Mouse (Mus musculus): ENCODE measurements at regions not wholly inside any gene's neighbourhood (a gene's known extent, or its start where the extent isn't known, plus 50 kb on each side); places are given as distances from the start of the nearest gene placed in this dataset.

GRCm38 (mm10) chr8:31314692-31315358 is 2113.7 kb upstream of the 5930422O12Rik start:
- no peak overlapping the region for H3K4me3 ChIP-seq (ENCODE audit: insufficient read depth, low read length)
- no peaks in the 10 kb centered on the region for H3K4me1 ChIP-seq (ENCODE audit: control insufficient read depth, insufficient read depth, low read length)
- TF ChIP-seq POLR2A (IDR thresholded peaks at IDR 0.05; ENCODE audit: extremely low read depth, insufficient read depth, low read length), result no peak
- no peak for TF ChIP-seq CTCF (IDR thresholded peaks at IDR 0.05; ENCODE audit: extremely low read depth, insufficient read depth, low read length)
- H3K27ac ChIP-seq (ENCODE audit: insufficient read depth, low read length), result no peak overlapping the region

GRCm38 (mm10) chr8:31315359-31315705 is 2113.2 kb upstream of the 5930422O12Rik start:
- TF ChIP-seq CTCF (IDR thresholded peaks at IDR 0.05; ENCODE audit: extremely low read depth, insufficient read depth, low read length) (no peak), POLR2A (IDR thresholded peaks at IDR 0.05; ENCODE audit: extremely low read depth, insufficient read depth, low read length) (no peak)
- Histone ChIP-seq H3K27ac (ENCODE audit: insufficient read depth, low read length) (no peak overlapping the region), H3K4me1 (ENCODE audit: control insufficient read depth, insufficient read depth, low read length) (no peaks in the 10 kb centered on the region), H3K4me3 (ENCODE audit: insufficient read depth, low read length) (no peak overlapping the region)

DNA sequence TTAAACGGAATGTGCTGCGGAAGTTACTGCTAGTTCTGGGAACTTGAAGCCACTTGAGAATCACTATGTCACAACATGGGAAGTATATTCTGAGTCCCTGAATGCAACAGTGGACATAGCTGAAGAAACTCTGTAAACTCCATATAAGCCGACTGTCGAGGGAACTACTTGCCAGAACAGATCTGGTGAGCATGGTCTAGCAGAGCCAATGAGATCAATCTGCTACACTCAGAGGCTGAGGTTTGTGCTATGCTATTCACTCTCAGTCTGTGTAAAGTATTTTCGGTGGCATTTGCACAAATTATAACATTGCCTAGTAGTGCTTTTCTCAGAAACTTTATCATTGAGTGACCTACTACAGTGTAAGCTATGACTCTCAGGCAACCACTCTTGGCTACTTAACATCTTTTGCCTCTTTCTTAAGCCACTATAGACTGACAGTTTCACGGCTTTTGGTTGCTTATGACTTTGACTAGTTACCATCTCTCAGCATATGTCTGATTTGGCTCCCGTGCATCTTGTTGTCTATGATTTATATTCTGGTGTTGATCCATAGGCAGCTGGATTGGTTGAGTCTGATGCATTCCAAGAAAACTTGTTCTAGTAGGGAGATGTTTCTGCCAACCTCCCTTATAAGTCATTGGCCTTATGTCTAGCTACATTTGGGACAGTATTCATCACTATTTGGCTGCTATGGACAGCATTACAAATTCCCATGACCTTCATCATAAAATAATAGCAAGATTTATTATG is 2094.8 kb upstream of the 5930422O12Rik start:
- Histone ChIP-seq H3K27ac (ENCODE audit: insufficient read depth, low read length) (no peak overlapping the region), H3K4me1 (ENCODE audit: control insufficient read depth, insufficient read depth, low read length) (no peaks in the 10 kb centered on the region), H3K4me3 (ENCODE audit: insufficient read depth, low read length) (no peak overlapping the region)
- no peak for TF ChIP-seq POLR2A (IDR thresholded peaks at IDR 0.05; ENCODE audit: extremely low read depth, insufficient read depth, low read length)
- TF ChIP-seq CTCF (IDR thresholded peaks at IDR 0.05; ENCODE audit: extremely low read depth, insufficient read depth, low read length), result no peak

DNA sequence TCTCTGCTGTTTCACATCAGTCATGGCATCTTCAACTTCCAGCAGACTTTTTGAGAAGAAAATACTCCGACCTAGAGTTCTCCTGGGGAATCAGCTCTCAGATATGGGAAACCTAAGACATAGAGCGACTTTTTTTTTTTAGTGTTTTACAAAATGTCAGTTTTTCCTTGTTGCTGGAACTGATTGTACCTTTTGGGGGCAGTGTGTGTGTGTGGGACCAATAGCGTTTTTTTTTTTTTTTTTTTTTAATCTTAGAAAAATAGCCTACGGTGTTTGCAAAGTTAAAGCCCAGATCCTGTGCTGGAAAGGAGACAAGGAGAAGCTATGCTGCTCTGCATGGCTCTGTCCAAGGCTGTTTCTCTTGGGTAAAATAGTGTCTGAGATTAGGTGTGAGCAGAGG is 2080.0 kb upstream of the 5930422O12Rik start:
- Histone ChIP-seq H3K4me3 (ENCODE audit: insufficient read depth, low read length) (no peak overlapping the region), H3K4me1 (ENCODE audit: control insufficient read depth, insufficient read depth, low read length) (no peaks in the 10 kb centered on the region), H3K27ac (ENCODE audit: insufficient read depth, low read length) (no peak overlapping the region)
- TF ChIP-seq POLR2A (IDR thresholded peaks at IDR 0.05; ENCODE audit: extremely low read depth, insufficient read depth, low read length), result no peak

GRCm38 (mm10) chr8:31369636-31370035 is 2058.9 kb upstream of the 5930422O12Rik start:
- Histone ChIP-seq H3K4me3 (ENCODE audit: insufficient read depth, low read length) (no peak overlapping the region), H3K27ac (ENCODE audit: insufficient read depth, low read length) (no peak overlapping the region), H3K4me1 (ENCODE audit: control insufficient read depth, insufficient read depth, low read length) (no peaks in the 10 kb centered on the region; the same call in 1 of the 2 replicates)
- TF ChIP-seq POLR2A (IDR thresholded peaks at IDR 0.05; ENCODE audit: extremely low read depth, insufficient read depth, low read length) (no peak), CTCF (IDR thresholded peaks at IDR 0.05; ENCODE audit: extremely low read depth, insufficient read depth, low read length) (no peak)

DNA sequence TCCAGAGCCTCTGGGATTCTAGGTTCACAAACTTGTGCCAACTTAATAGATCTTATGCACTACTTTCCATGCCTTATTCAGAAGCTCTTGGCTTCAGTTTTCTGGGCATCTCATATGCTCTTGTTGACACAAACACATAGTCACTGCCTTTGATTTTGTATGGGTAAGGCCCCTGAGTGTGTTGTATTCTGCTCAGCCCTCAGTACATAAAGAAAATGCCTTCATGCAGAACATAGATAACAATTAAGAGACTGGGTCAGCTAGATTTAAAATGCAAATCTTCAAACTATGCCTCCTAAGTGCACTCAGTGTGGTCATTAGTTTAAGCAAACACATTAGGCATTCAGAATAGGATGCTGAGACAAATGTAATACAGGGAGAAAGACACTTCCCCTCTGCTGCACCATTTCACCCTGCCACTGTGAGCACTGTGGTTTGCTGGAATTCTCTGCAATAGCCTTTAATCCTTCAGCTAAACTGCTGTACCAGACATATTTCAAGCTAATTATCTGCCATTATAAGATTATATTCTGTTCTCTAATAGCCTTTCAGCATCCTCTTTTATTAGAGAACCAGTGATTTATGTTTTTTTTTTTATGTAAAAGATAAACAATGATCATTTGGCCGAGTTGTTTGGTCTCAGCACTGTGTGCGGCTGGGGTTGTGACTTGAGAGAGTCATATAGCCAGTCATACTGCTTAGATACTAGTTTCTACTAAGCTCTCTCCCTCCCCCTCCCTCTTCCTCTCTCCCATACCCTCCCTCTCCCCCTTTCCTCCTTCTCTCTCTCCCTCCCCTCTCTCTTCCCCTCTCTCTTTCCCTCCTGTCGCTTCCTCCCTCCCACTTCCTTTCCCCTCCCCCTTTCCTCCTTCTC is 2058.1 kb upstream of the 5930422O12Rik start:
- Histone ChIP-seq H3K4me3 (ENCODE audit: insufficient read depth, low read length) (no peak overlapping the region), H3K4me1 (ENCODE audit: control insufficient read depth, insufficient read depth, low read length) (no peaks in the 10 kb centered on the region; the same call in 1 of the 2 replicates), H3K27ac (ENCODE audit: insufficient read depth, low read length) (no peak overlapping the region)
- TF ChIP-seq POLR2A (IDR thresholded peaks at IDR 0.05; ENCODE audit: extremely low read depth, insufficient read depth, low read length), result no peak
- TF ChIP-seq CTCF (IDR thresholded peaks at IDR 0.05; ENCODE audit: extremely low read depth, insufficient read depth, low read length), result 0 out of 2 replicates have a peak, but pooled peaks have one; percentile 5

DNA sequence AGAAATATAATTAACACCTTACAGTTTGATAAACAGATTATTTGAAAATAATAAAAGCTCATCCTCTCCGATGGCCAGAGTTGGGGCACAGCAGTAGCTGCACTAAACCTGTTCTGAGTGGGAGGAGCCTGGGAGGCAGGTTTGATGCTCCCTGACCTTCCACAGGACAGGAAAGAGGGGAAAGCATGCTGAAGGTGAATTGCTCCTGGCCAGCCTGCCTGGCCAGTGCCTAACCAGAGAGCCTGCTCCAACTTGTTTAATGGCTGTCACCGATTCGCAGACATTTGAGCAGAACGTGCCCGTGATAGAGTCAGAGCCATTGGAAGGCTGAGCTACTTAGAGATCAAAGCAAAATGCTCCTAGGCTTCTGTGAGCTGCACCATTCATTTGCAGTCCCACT is 2056.9 kb upstream of the 5930422O12Rik start:
- H3K4me1 ChIP-seq (ENCODE audit: control insufficient read depth, insufficient read depth, low read length), result no peaks in the 10 kb centered on the region; the same call in 1 of the 2 replicates
- no peak overlapping the region for H3K4me3 ChIP-seq (ENCODE audit: insufficient read depth, low read length)
- TF ChIP-seq POLR2A (IDR thresholded peaks at IDR 0.05; ENCODE audit: extremely low read depth, insufficient read depth, low read length) (no peak), CTCF (IDR thresholded peaks at IDR 0.05; ENCODE audit: extremely low read depth, insufficient read depth, low read length) (no peak)
- no peak overlapping the region for H3K27ac ChIP-seq (ENCODE audit: insufficient read depth, low read length)

DNA sequence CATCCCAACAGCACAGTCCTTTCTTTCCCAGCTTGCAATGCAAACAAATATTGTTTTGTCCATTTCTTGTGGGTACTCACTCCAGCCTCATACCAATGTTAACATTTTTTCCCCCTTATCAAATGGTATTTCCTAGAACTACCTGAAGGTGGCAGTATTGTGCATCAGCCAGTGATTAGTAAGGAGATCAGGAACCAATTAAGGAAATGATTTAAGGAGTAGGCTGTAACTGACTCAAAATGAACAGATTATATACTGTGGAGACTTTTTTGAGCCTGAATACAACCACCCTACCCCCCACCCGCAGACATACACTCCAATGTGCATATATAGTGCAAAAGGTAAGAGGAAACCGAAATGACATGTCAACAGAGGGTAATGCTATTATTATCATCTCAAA is 2056.1 kb upstream of the 5930422O12Rik start:
- no peak overlapping the region for H3K4me3 ChIP-seq (ENCODE audit: insufficient read depth, low read length)
- TF ChIP-seq CTCF (IDR thresholded peaks at IDR 0.05; ENCODE audit: extremely low read depth, insufficient read depth, low read length), result no peak
- TF ChIP-seq POLR2A (IDR thresholded peaks at IDR 0.05; ENCODE audit: extremely low read depth, insufficient read depth, low read length), result no peak
- H3K4me1 ChIP-seq (ENCODE audit: control insufficient read depth, insufficient read depth, low read length), result no peaks in the 10 kb centered on the region; the same call in 1 of the 2 replicates
- H3K27ac ChIP-seq (ENCODE audit: insufficient read depth, low read length), result no peak overlapping the region

DNA sequence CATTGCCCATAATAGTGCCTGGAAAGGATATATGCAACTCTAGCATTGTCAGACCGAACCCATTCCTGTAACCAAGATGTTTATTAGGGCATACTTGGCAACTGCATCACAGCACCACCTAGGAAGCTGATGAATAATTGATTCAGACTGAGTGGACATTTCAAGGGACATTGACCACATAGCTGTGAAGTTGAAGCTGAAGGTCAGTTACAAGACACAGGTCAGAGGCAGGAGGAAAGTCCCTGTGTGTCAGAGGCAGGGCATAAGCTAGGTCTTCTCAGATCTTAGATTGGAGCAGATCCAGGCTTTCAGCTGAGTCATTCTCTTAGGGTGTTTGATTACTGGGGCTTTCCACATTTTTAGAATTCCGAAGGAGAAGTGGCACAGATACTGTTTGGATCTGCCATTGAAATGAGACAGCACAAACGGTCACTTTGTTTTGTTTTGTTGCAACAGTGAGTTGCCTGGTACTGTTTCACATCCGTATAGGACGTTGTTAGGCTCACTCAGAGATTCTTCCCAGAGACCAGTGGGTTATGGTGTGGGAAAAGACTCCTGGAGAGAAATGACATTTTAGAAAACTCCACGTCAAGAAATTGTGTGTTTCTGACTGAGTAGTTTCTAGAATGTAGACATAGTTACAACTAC is 2055.2 kb upstream of the 5930422O12Rik start:
- no peak overlapping the region for H3K27ac ChIP-seq (ENCODE audit: insufficient read depth, low read length)
- no peak for TF ChIP-seq POLR2A (IDR thresholded peaks at IDR 0.05; ENCODE audit: extremely low read depth, insufficient read depth, low read length)
- no peak for TF ChIP-seq CTCF (IDR thresholded peaks at IDR 0.05; ENCODE audit: extremely low read depth, insufficient read depth, low read length)
- no peak overlapping the region for H3K4me3 ChIP-seq (ENCODE audit: insufficient read depth, low read length)
- no peaks in the 10 kb centered on the region; the same call in 1 of the 2 replicates for H3K4me1 ChIP-seq (ENCODE audit: control insufficient read depth, insufficient read depth, low read length)

All from cortical plate, adult 2 months (tissue).